Mouse (Mus musculus): ENCODE measurements around the gene Magi1. TPM values are rescaled to one million over a fixed set of nuclear protein-coding genes. Genes with fewer than 3 reads are reported as not detected.

Magi1 gene
- polyA plus RNA-seq, 1 experiment: 1.3 TPM

- Histone ChIP-seq H3K4me3 (replicated peaks; ENCODE audit: control insufficient read depth, low read depth, low read length) (no peak overlapping the region), H3K4me1 (ENCODE audit: control insufficient read depth, insufficient read depth, low read length) (no peaks in the 10 kb centered on the region), H3K27ac (ENCODE audit: control insufficient read depth, insufficient read depth, low read depth, low read length, poor library complexity) (no peak overlapping the region)
- no peak for TF ChIP-seq CTCF (IDR thresholded peaks at IDR 0.05; ENCODE audit: control insufficient read depth, insufficient read depth, low read length)
- TF ChIP-seq POLR2A (IDR thresholded peaks at IDR 0.05; ENCODE audit: borderline replicate concordance, control insufficient read depth, low read depth, low read length): no peak
- 52% methylated on average over 4 of the region's 4 CpGs for WGBS
Measured at GRCm38 (mm10) chr6:93800465-93800864, 483.3 kb downstream of the Magi1 start.

GRCm38 (mm10) chr6:93792309-93793215 is 491.2 kb downstream of the Magi1 start:
- no peak overlapping the region for H3K4me3 ChIP-seq (replicated peaks; ENCODE audit: control insufficient read depth, low read depth, low read length)
- TF ChIP-seq CTCF (IDR thresholded peaks at IDR 0.05; ENCODE audit: control insufficient read depth, insufficient read depth, low read length) (no peak), POLR2A (IDR thresholded peaks at IDR 0.05; ENCODE audit: borderline replicate concordance, control insufficient read depth, low read depth, low read length) (no peak)
- H3K4me1 ChIP-seq (ENCODE audit: control insufficient read depth, insufficient read depth, low read length): no peaks in the 10 kb centered on the region
- 80% methylated on average over 10 of the region's 10 CpGs for WGBS
- no peak overlapping the region for H3K27ac ChIP-seq (ENCODE audit: control insufficient read depth, insufficient read depth, low read depth, low read length, poor library complexity)

GRCm38 (mm10) chr6:93789721-93790120 is 494.0 kb downstream of the Magi1 start:
- no peak for TF ChIP-seq CTCF (IDR thresholded peaks at IDR 0.05; ENCODE audit: control insufficient read depth, insufficient read depth, low read length)
- TF ChIP-seq POLR2A (IDR thresholded peaks at IDR 0.05; ENCODE audit: borderline replicate concordance, control insufficient read depth, low read depth, low read length): no peak
- Histone ChIP-seq H3K4me3 (replicated peaks; ENCODE audit: control insufficient read depth, low read depth, low read length) (no peak overlapping the region), H3K27ac (ENCODE audit: control insufficient read depth, insufficient read depth, low read depth, low read length, poor library complexity) (no peak overlapping the region), H3K4me1 (ENCODE audit: control insufficient read depth, insufficient read depth, low read length) (no peaks in the 10 kb centered on the region)

GRCm38 (mm10) chr6:93787042-93787441 is 496.7 kb downstream of the Magi1 start:
- Histone ChIP-seq H3K27ac (ENCODE audit: control insufficient read depth, insufficient read depth, low read depth, low read length, poor library complexity) (no peak overlapping the region), H3K4me3 (replicated peaks; ENCODE audit: control insufficient read depth, low read depth, low read length) (no peak overlapping the region), H3K4me1 (ENCODE audit: control insufficient read depth, insufficient read depth, low read length) (no peaks in the 10 kb centered on the region)
- no peak for TF ChIP-seq POLR2A (IDR thresholded peaks at IDR 0.05; ENCODE audit: borderline replicate concordance, control insufficient read depth, low read depth, low read length)
- no peak for TF ChIP-seq CTCF (IDR thresholded peaks at IDR 0.05; ENCODE audit: control insufficient read depth, insufficient read depth, low read length)
- WGBS: 76% methylated on average over 3 of the region's 3 CpGs

GRCm38 (mm10) chr6:93786220-93786619 is 497.5 kb downstream of the Magi1 start:
- no peak overlapping the region for H3K4me3 ChIP-seq (replicated peaks; ENCODE audit: control insufficient read depth, low read depth, low read length)
- H3K27ac ChIP-seq (ENCODE audit: control insufficient read depth, insufficient read depth, low read depth, low read length, poor library complexity): no peak overlapping the region
- TF ChIP-seq POLR2A (IDR thresholded peaks at IDR 0.05; ENCODE audit: borderline replicate concordance, control insufficient read depth, low read depth, low read length) (no peak), CTCF (IDR thresholded peaks at IDR 0.05; ENCODE audit: control insufficient read depth, insufficient read depth, low read length) (no peak)
- H3K4me1 ChIP-seq (ENCODE audit: control insufficient read depth, insufficient read depth, low read length): no peaks in the 10 kb centered on the region
- WGBS: 50% methylated on average over 2 of the region's 2 CpGs

- peak overlapping the region; percentile 22 for H3K4me3 ChIP-seq (replicated peaks; ENCODE audit: control insufficient read depth, low read depth, low read length)
- TF ChIP-seq CTCF (IDR thresholded peaks at IDR 0.05; ENCODE audit: control insufficient read depth, insufficient read depth, low read length) (no peak), POLR2A (IDR thresholded peaks at IDR 0.05; ENCODE audit: borderline replicate concordance, control insufficient read depth, low read depth, low read length) (no peak)
- 30% methylated on average over 4 of the region's 4 CpGs for WGBS
Measured at GRCm38 (mm10) chr6:93771081-93771480, 512.6 kb downstream of the Magi1 start.

GRCm38 (mm10) chr6:93770283-93771025 is 513.3 kb downstream of the Magi1 start:
- H3K4me3 ChIP-seq (replicated peaks; ENCODE audit: control insufficient read depth, low read depth, low read length): peak overlapping the region; percentile 22
- H3K4me1 ChIP-seq (ENCODE audit: control insufficient read depth, insufficient read depth, low read length): peaks cover 5% of the 10 kb centered on the region
- no peak for TF ChIP-seq POLR2A (IDR thresholded peaks at IDR 0.05; ENCODE audit: borderline replicate concordance, control insufficient read depth, low read depth, low read length)
- TF ChIP-seq CTCF (IDR thresholded peaks at IDR 0.05; ENCODE audit: control insufficient read depth, insufficient read depth, low read length): no peak
- WGBS: 50% methylated on average over 5 of the region's 5 CpGs
- H3K27ac ChIP-seq (ENCODE audit: control insufficient read depth, insufficient read depth, low read depth, low read length, poor library complexity): peak overlapping the region; percentile 18; the same call in 1 of the 2 replicates

More at GRCm38 (mm10) chr6:93771081-93771480, 512.6 kb downstream of the Magi1 start:
- peak overlapping the region; percentile 18 for H3K27ac ChIP-seq (ENCODE audit: control insufficient read depth, insufficient read depth, low read depth, low read length, poor library complexity)
- peaks cover 5% of the 10 kb centered on the region for H3K4me1 ChIP-seq (ENCODE audit: control insufficient read depth, insufficient read depth, low read length)

GRCm38 (mm10) chr6:93758114-93758513 is 525.6 kb downstream of the Magi1 start:
- WGBS: 50% methylated on average over 3 of the region's 3 CpGs
- Histone ChIP-seq H3K4me1 (ENCODE audit: control insufficient read depth, insufficient read depth, low read length) (no peaks in the 10 kb centered on the region), H3K27ac (ENCODE audit: control insufficient read depth, insufficient read depth, low read depth, low read length, poor library complexity) (no peak overlapping the region), H3K4me3 (replicated peaks; ENCODE audit: control insufficient read depth, low read depth, low read length) (no peak overlapping the region)
- no peak for TF ChIP-seq CTCF (IDR thresholded peaks at IDR 0.05; ENCODE audit: control insufficient read depth, insufficient read depth, low read length)
- no peak for TF ChIP-seq POLR2A (IDR thresholded peaks at IDR 0.05; ENCODE audit: borderline replicate concordance, control insufficient read depth, low read depth, low read length)

All from bone marrow, adult 2 months (tissue).